In genomic region chr13:72902576-72902975, GRCm38 (mm10) we compare ENCODE assay signal across 12 mouse cellular contexts.
A peak's percentile ranks its signal among the peaks of the same experiment; 100 is the strongest.
DNase-seq lines count a peak whose midpoint lies in the region; ATAC-seq and TF ChIP-seq lines count a peak whose summit lies in the region.
"Had no signal": no experiment of that assay in that cellular context is flagged by ENCODE, and none has a peak within 500 bp of the region (broad histone marks: within the 10 kb centered on the region; RNA-seq: fewer than 3 reads in every experiment).

No protein-coding gene starts in this region.

- H3K27ac ChIP-seq in heart, embryonic 12.5 days (ENCODE audit: poor library complexity, severe bottlenecking) = no peak overlapping the region
- H3K27ac ChIP-seq in midbrain, embryonic 10.5 days (replicated peaks) = no peak overlapping the region
- no peak overlapping the region for H3K27ac ChIP-seq in midbrain, embryonic 16.5 days (ENCODE audit: low read length)
- no peak overlapping the region for H3K27ac ChIP-seq in liver, embryonic 11.5 days (ENCODE audit: low read depth, low read length)
- no peak overlapping the region for H3K27ac ChIP-seq in forebrain, postnatal 0 days (ENCODE audit: low read depth, low read length)
- H3K27ac ChIP-seq: forebrain, embryonic 12.5 days had no signal

- H3K27me3 ChIP-seq in heart, embryonic 12.5 days (replicated peaks) = peaks cover 7% of the 10 kb centered on the region
- H3K27me3 ChIP-seq in midbrain, embryonic 10.5 days (ENCODE audit: low read depth, poor library complexity, severe bottlenecking) = 0 out of 2 replicates have a peak, but pooled peaks cover 4% of the 10 kb centered on the region
- no peaks in the 10 kb centered on the region for H3K27me3 ChIP-seq in midbrain, embryonic 16.5 days (ENCODE audit: control insufficient read depth, insufficient read depth, low read depth, low read length)
- H3K27me3 ChIP-seq in liver, embryonic 11.5 days (replicated peaks; ENCODE audit: control insufficient read depth, insufficient read depth, low read length) = no peaks in the 10 kb centered on the region
- H3K27me3 ChIP-seq in forebrain, postnatal 0 days (ENCODE audit: insufficient read depth, low read length) = no peaks in the 10 kb centered on the region

- WGBS in heart, embryonic 12.5 days = 30% methylated on average over 2 of the region's 2 CpGs
- 46% methylated on average over 2 of the region's 2 CpGs for WGBS in midbrain, embryonic 10.5 days
- 52% methylated on average over 2 of the region's 2 CpGs for WGBS in midbrain, embryonic 16.5 days
- 36% methylated on average over 2 of the region's 2 CpGs for WGBS in liver, embryonic 11.5 days
- WGBS in forebrain, postnatal 0 days = 41% methylated on average over 2 of the region's 2 CpGs

- H3K9ac ChIP-seq in heart, embryonic 12.5 days = no peak overlapping the region
- H3K9ac ChIP-seq in midbrain, embryonic 16.5 days (ENCODE audit: low read depth, low read length) = no peak overlapping the region
- H3K9ac ChIP-seq in liver, embryonic 11.5 days (ENCODE audit: low read depth, low read length) = no peak overlapping the region
- H3K9ac ChIP-seq in forebrain, postnatal 0 days = no peak overlapping the region
- H3K9ac ChIP-seq: forebrain, embryonic 12.5 days had no signal

- ATAC-seq in heart, embryonic 12.5 days (ENCODE audit: insufficient number of reproducible peaks, low FRiP score) = no peak
- ATAC-seq in midbrain, embryonic 16.5 days = no peak
- no peak for ATAC-seq in liver, embryonic 11.5 days (replicated peaks; ENCODE audit: low FRiP score)
- ATAC-seq in forebrain, postnatal 0 days = no peak

- H3K4me1 ChIP-seq in heart, embryonic 12.5 days (replicated peaks) = no peaks in the 10 kb centered on the region
- peaks cover 3% of the 10 kb centered on the region; the same call in 1 of the 2 replicates for H3K4me1 ChIP-seq in midbrain, embryonic 10.5 days
- no peaks in the 10 kb centered on the region for H3K4me1 ChIP-seq in midbrain, embryonic 16.5 days (ENCODE audit: control insufficient read depth, insufficient read depth, low read length)
- H3K4me1 ChIP-seq in liver, embryonic 11.5 days (replicated peaks; ENCODE audit: control insufficient read depth, insufficient read depth, low read length) = no peaks in the 10 kb centered on the region
- H3K4me1 ChIP-seq in forebrain, postnatal 0 days (ENCODE audit: insufficient read depth) = no peaks in the 10 kb centered on the region
- H3K4me1 ChIP-seq: forebrain, embryonic 12.5 days had no signal

- DNase-seq in heart, adult 11 months = peak; percentile 36
- DNase-seq in midbrain, embryonic 10.5 days (ENCODE audit: low spot score) = peak; percentile 26
- DNase-seq in embryo, embryonic 10 days (ENCODE audit: low spot score) = peak; percentile 79
- DNase-seq in liver, embryonic 11.5 days (ENCODE audit: low spot score) = peak; percentile 35
- no peak for DNase-seq in MN1 (ENCODE audit: low spot score)
- DNase-seq in forebrain, postnatal 0 days = no peak
- DNase-seq: cerebellum, adult 9-11 months; lung, adult 2 months; thymus, adult 18-20 months had no signal

- H3K4me3 ChIP-seq in heart, embryonic 12.5 days = no peak overlapping the region
- H3K4me3 ChIP-seq in midbrain, embryonic 10.5 days = no peak overlapping the region
- H3K4me3 ChIP-seq in midbrain, embryonic 16.5 days (ENCODE audit: low read depth, low read length) = no peak overlapping the region
- H3K4me3 ChIP-seq in liver, embryonic 11.5 days (ENCODE audit: low read depth, low read length) = no peak overlapping the region
- H3K4me3 ChIP-seq in forebrain, postnatal 0 days (ENCODE audit: low read depth, low read length) = no peak overlapping the region
- H3K4me3 ChIP-seq: forebrain, embryonic 12.5 days had no signal

- no peaks in the 10 kb centered on the region for H3K36me3 ChIP-seq in heart, embryonic 12.5 days
- no peaks in the 10 kb centered on the region for H3K36me3 ChIP-seq in midbrain, embryonic 10.5 days
- H3K36me3 ChIP-seq in midbrain, embryonic 16.5 days (ENCODE audit: control insufficient read depth, insufficient read depth, low read length) = no peaks in the 10 kb centered on the region
- H3K36me3 ChIP-seq in liver, embryonic 11.5 days (ENCODE audit: control insufficient read depth, insufficient read depth, low read length) = no peaks in the 10 kb centered on the region
- H3K36me3 ChIP-seq in forebrain, postnatal 0 days (ENCODE audit: insufficient read depth) = no peaks in the 10 kb centered on the region
- H3K36me3 ChIP-seq: forebrain, embryonic 12.5 days had no signal

- TF ChIP-seq CTCF in forebrain, postnatal 0 days (IDR thresholded peaks at IDR 0.05; ENCODE audit: low read depth) = no peak

- no peak overlapping the region for H3K4me2 ChIP-seq in heart, embryonic 12.5 days
- no peak overlapping the region for H3K4me2 ChIP-seq in midbrain, embryonic 16.5 days (ENCODE audit: low read length)
- H3K4me2 ChIP-seq in liver, embryonic 11.5 days = no peak overlapping the region
- no peak overlapping the region for H3K4me2 ChIP-seq in forebrain, postnatal 0 days (ENCODE audit: low read depth)
- H3K4me2 ChIP-seq: forebrain, embryonic 12.5 days had no signal

- H3K9me3 ChIP-seq in heart, embryonic 12.5 days (replicated peaks) = no peaks in the 10 kb centered on the region
- H3K9me3 ChIP-seq in midbrain, embryonic 10.5 days (replicated peaks) = no peaks in the 10 kb centered on the region
- H3K9me3 ChIP-seq in midbrain, embryonic 16.5 days (replicated peaks; ENCODE audit: control insufficient read depth, low read length, poor library complexity, severe bottlenecking) = no peaks in the 10 kb centered on the region
- H3K9me3 ChIP-seq in liver, embryonic 11.5 days (ENCODE audit: control insufficient read depth, low read length) = no peaks in the 10 kb centered on the region
- H3K9me3 ChIP-seq in forebrain, postnatal 0 days (ENCODE audit: low read length) = no peaks in the 10 kb centered on the region
- H3K9me3 ChIP-seq: forebrain, embryonic 12.5 days had no signal

Comparison
In these comparisons a context has a peak if more than half of its experiments do, and no peak if none do; other contexts are left out.
1. DNase-seq: peak in heart, adult 11 months (single experiment), midbrain, embryonic 10.5 days (single experiment), embryo, embryonic 10 days (single experiment) and liver, embryonic 11.5 days (single experiment); none in MN1 (single experiment) and forebrain, postnatal 0 days (single experiment).